Comparison of ENCODE assay signal across 10 mouse cellular contexts in genomic region chrX:167817363-167817762, GRCm38 (mm10).
DNase-seq lines count a peak whose midpoint lies in the region; ATAC-seq and TF ChIP-seq lines count a peak whose summit lies in the region.
"Had no signal": no experiment of that assay in that cellular context is flagged by ENCODE, and none has a peak within 500 bp of the region (broad histone marks: within the 10 kb centered on the region; RNA-seq: fewer than 3 reads in every experiment).

No protein-coding gene starts in this region.

- no peaks in the 10 kb centered on the region for H3K4me1 ChIP-seq in heart, adult 2 months (ENCODE audit: control insufficient read depth, insufficient read depth, low read length)
- no peaks in the 10 kb centered on the region for H3K4me1 ChIP-seq in thymus, adult 2 months (replicated peaks; ENCODE audit: control insufficient read depth, insufficient read depth, low read length)
- H3K4me1 ChIP-seq: hindbrain, embryonic 15.5 days; neural tube, embryonic 12.5 days had no signal

- WGBS in heart, adult 2 months, result 41% methylated on average over 4 of the region's 4 CpGs
- WGBS in thymus, adult 2 months, result 53% methylated on average over 4 of the region's 4 CpGs

- H3K36me3 ChIP-seq in heart, adult 2 months (ENCODE audit: control insufficient read depth, insufficient read depth, low read length), result no peaks in the 10 kb centered on the region
- no peaks in the 10 kb centered on the region for H3K36me3 ChIP-seq in thymus, adult 2 months (ENCODE audit: control insufficient read depth, insufficient read depth, low read length)
- H3K36me3 ChIP-seq: hindbrain, embryonic 15.5 days; neural tube, embryonic 12.5 days had no signal

- H3K27me3 ChIP-seq in heart, adult 2 months (ENCODE audit: control insufficient read depth, insufficient read depth, low read length), result no peaks in the 10 kb centered on the region
- H3K27me3 ChIP-seq in thymus, adult 2 months (ENCODE audit: control insufficient read depth, insufficient read depth, low read length), result no peaks in the 10 kb centered on the region

- TF ChIP-seq CTCF in heart, adult 2 months (IDR thresholded peaks at IDR 0.05), result peak; percentile 51
- no peak for TF ChIP-seq CTCF in thymus, adult 2 months (IDR thresholded peaks at IDR 0.05; ENCODE audit: borderline replicate concordance, control insufficient read depth, extremely low read depth, insufficient read depth, low read length, poor library complexity)

- H3K9ac ChIP-seq in heart, adult 2 months (ENCODE audit: low read depth, low read length), result no peak overlapping the region
- H3K9ac ChIP-seq: hindbrain, embryonic 15.5 days; neural tube, embryonic 12.5 days had no signal

- DNase-seq in heart, adult 2 months, result peak in 1 of 2 experiments; percentile 1
- no peak for DNase-seq in heart, postnatal 25 days (ENCODE audit: low spot score)
- peak; percentile 43 for DNase-seq in thymus, adult 2 months
- DNase-seq in thymus, adult 18-20 months, result no peak
- DNase-seq in spleen, postnatal 4 days (ENCODE audit: low spot score in 2 of 2), result peak; percentile 15 to 62
- no peak for DNase-seq in right cerebral cortex, postnatal 4 days
- no peak for DNase-seq in left cerebral cortex, adult 8-10 months (ENCODE audit: low spot score in 2 of 2)

- H3K79me2 ChIP-seq in heart, adult 2 months (replicated peaks; ENCODE audit: control insufficient read depth, insufficient read depth, low read length), result no peaks in the 10 kb centered on the region

- peak; percentile 84 for ATAC-seq in granulocyte monocyte progenitor cell, adult 5-6 weeks (replicated peaks; ENCODE audit: poor library complexity, severe bottlenecking)

- no peak overlapping the region for H3K4me3 ChIP-seq in heart, adult 2 months
- H3K4me3 ChIP-seq in thymus, adult 2 months (ENCODE audit: control insufficient read depth, insufficient read depth, low read length), result no peak overlapping the region
- H3K4me3 ChIP-seq: hindbrain, embryonic 15.5 days; neural tube, embryonic 12.5 days had no signal

- H3K27ac ChIP-seq in heart, adult 2 months, result no peak overlapping the region
- no peak overlapping the region for H3K27ac ChIP-seq in thymus, adult 2 months (ENCODE audit: control insufficient read depth, insufficient read depth, low read length)
- H3K27ac ChIP-seq: hindbrain, embryonic 15.5 days; neural tube, embryonic 12.5 days had no signal

- no peak for TF ChIP-seq EP300 in heart, adult 2 months (IDR thresholded peaks at IDR 0.05; ENCODE audit: insufficient read depth, low read depth, low read length)

- TF ChIP-seq POLR2A in heart, adult 2 months (IDR thresholded peaks at IDR 0.05; ENCODE audit: insufficient read depth, low read depth, low read length), result no peak
- no peak for TF ChIP-seq POLR2A in thymus, adult 2 months (IDR thresholded peaks at IDR 0.05; ENCODE audit: control insufficient read depth, extremely low read depth, insufficient read depth, low read length, poor library complexity)

- intact Hi-C loops in heart, adult 2 months (cut with DNase I), result loop anchor here (5.0 kb wide), 1 partner anchor 320 kb away; no protein-coding TSS in a partner anchor
- intact Hi-C loops in heart, postnatal 25 days (cut with DNase I), result loop anchor here (10.0 kb wide), 1 partner anchor 323 kb away; no protein-coding TSS in a partner anchor

Comparison
In these comparisons a context has a peak if more than half of its experiments do, and no peak if none do; other contexts are left out.
1. DNase-seq: peak in thymus, adult 2 months (single experiment) and spleen, postnatal 4 days (2 of 2); none in heart, postnatal 25 days (single experiment), thymus, adult 18-20 months (0 of 2), right cerebral cortex, postnatal 4 days (single experiment) and left cerebral cortex, adult 8-10 months (0 of 2).